Mouse (Mus musculus): Measurements from ENCODE around the gene Il17c. TPM values are rescaled to one million over a fixed set of nuclear protein-coding genes. Genes with fewer than 3 reads are reported as not detected.

Il17c gene
- polyA plus RNA-seq, 1 experiment, result not detected

DNA sequence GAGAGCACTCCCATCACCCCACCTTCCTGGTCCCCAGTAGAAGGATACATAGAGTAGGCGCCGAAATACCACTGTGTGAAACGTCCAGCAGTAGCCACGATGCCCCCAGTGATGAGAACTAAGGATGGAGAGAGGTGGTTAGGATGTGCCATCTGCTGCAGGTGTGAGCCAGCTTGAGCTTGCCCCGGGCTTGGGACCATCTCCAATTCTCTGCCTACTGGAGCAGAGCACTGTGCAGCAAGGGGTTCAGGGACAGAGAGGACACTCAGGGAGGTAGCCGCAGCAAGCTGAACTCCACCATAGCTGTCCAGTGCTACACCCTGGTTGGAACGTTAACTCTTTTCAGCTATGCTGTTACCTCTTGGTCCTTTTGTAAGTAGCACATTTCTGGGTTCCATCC, 5.8 kb downstream of the Il17c start:
- TF ChIP-seq TAL1 (IDR thresholded peaks at IDR 0.05; ENCODE audit: low read length), result no peak
- TF ChIP-seq GATA1 (IDR thresholded peaks at IDR 0.05; ENCODE audit: low read length), result no peak
- peaks cover 9% of the 10 kb centered on the region for H3K4me1 ChIP-seq (ENCODE audit: control insufficient read depth)
- H3K36me3 ChIP-seq (ENCODE audit: control insufficient read depth), result peaks cover 2% of the 10 kb centered on the region; the same call in 1 of the 2 replicates
- no peaks in the 10 kb centered on the region for H3K9me3 ChIP-seq (ENCODE audit: control insufficient read depth, low read length)
- H3K27me3 ChIP-seq (ENCODE audit: control insufficient read depth), result peaks cover 13% of the 10 kb centered on the region
- H3K4me3 ChIP-seq (replicated peaks), result no peak overlapping the region

DNA sequence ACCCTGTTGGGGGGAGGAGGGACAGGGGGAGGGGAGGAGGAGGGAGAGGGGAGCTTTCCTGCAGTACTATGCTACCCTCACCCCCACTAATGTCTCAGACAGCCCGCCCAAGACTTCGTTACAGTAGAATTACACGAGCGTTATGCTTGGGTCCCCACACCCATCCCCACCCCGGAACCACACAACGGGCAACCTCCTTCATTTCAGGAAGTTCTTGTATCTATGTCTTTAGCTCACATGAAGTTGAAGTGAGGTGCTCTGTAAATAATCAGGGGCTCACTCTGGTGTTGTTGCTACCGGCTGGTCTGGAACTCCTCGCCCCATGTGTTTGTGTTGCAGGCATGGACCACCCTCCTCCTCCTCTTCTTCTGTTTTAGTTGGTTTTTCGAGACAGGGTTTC, 6.3 kb downstream of the Il17c start:
- peaks cover 14% of the 10 kb centered on the region for H3K4me1 ChIP-seq (ENCODE audit: control insufficient read depth)
- TF ChIP-seq GATA1 (IDR thresholded peaks at IDR 0.05; ENCODE audit: low read length) (no peak), TAL1 (IDR thresholded peaks at IDR 0.05; ENCODE audit: low read length) (no peak)
- H3K9me3 ChIP-seq (ENCODE audit: control insufficient read depth, low read length), result no peaks in the 10 kb centered on the region
- peaks cover 18% of the 10 kb centered on the region for H3K27me3 ChIP-seq (ENCODE audit: control insufficient read depth)
- H3K36me3 ChIP-seq (ENCODE audit: control insufficient read depth), result peaks cover 2% of the 10 kb centered on the region; the same call in 1 of the 2 replicates
- H3K4me3 ChIP-seq (replicated peaks), result no peak overlapping the region

DNA sequence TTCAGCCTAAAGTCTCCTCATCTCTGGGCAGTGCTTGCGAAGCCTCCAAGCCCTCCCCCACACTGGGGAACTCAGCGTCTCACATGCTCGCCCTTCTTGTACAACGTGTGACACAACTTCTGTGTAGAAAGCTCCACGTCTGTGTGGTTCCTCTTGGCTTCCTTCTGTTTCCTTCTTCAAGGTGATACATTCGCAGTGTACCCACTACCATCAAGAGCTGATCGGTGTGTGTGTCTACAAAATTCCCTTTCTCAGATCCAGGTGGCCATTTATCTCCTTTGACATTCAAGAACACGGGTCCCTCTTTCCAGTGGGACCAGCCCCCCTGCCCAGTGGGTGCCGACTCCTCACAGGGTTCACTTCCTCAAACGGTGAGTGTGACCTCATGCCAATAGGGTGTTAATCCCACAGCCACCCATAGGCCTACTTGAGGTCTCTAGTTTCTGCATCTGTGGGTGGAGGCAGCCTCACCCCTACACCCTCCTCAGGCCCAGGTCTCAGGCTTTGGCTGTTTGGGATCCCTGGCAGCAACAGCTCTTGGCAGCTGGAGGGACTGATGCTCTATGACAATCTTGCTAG, 8.3 kb downstream of the Il17c start:
- no peak for TF ChIP-seq TAL1 (IDR thresholded peaks at IDR 0.05; ENCODE audit: low read length)
- TF ChIP-seq GATA1 (IDR thresholded peaks at IDR 0.05; ENCODE audit: low read length), result no peak
- H3K36me3 ChIP-seq (ENCODE audit: control insufficient read depth), result peaks cover 12% of the 10 kb centered on the region; the same call in 1 of the 2 replicates
- H3K9me3 ChIP-seq (ENCODE audit: control insufficient read depth, low read length), result no peaks in the 10 kb centered on the region
- H3K4me3 ChIP-seq (replicated peaks), result no peak overlapping the region
- peaks cover 20% of the 10 kb centered on the region for H3K27me3 ChIP-seq (ENCODE audit: control insufficient read depth)
- H3K4me1 ChIP-seq (ENCODE audit: control insufficient read depth), result peaks cover 20% of the 10 kb centered on the region

DNA sequence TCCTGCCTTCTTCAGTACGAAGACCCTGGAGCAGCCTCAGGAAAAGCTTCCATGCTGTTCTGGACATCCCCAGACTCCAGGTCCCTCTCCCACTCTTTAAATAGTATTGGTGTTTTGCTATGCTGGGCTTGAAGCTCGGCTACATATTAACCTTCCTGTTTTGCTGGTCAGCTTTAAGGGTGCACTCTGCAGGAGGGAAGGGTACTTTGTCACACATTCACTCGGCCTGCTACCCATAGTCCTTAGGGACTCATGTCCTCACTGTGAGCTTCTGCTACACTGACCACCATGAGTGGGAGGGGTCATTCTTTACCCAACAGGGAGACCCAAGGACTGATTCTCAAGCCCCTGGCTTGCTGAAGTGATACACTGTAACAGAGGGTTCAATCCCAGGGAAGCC, 8.8 kb downstream of the Il17c start:
- Histone ChIP-seq H3K9me3 (ENCODE audit: control insufficient read depth, low read length) (peaks cover 5% of the 10 kb centered on the region), H3K36me3 (ENCODE audit: control insufficient read depth) (peaks cover 12% of the 10 kb centered on the region; the same call in 1 of the 2 replicates), H3K4me1 (ENCODE audit: control insufficient read depth) (peaks cover 20% of the 10 kb centered on the region)

DNA sequence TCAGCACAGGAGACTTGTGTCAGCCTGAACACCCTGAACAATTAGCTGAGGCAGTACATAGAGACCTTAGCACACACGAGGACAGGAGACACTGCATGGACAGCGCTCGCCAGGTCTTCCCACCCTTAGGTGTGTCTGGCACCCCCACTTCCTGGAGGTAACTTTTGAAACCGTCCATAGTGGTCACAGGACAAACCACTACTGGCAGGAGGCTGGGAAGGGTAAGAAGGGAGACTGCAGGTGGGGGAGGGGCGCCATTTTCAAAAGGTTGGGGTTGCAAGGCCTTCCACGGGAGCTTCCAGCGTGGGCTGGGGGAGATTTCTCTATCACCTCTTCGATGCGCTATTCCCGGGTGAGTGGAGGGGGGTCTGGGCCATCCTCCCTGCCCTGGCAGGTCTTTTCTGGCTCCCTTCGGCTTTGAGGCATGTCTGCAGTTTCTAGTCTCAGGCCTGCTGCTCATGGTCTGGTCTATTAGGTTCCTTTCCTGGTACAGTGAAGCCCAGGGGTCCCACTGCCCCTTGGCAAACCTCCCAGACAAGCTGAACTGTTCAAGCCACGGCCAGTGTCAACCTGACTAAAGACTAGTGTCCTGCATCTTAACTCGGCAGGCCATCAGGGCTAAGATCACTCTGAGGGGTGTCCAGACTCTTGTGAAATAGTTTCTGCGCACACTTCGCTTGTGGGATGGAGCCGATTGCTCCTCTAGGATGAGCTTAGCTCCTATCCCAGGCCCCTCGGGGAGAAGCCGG, 10.0 kb downstream of the Il17c start:
- H3K4me3 ChIP-seq (replicated peaks), result peak overlapping the region; percentile 60
- H3K4me1 ChIP-seq (ENCODE audit: control insufficient read depth), result peaks cover 20% of the 10 kb centered on the region
- peaks cover 20% of the 10 kb centered on the region for H3K27me3 ChIP-seq (ENCODE audit: control insufficient read depth)
- no peak for TF ChIP-seq GATA1 (IDR thresholded peaks at IDR 0.05; ENCODE audit: low read length)
- TF ChIP-seq TAL1 (IDR thresholded peaks at IDR 0.05; ENCODE audit: low read length), result no peak
- peaks cover 20% of the 10 kb centered on the region for H3K36me3 ChIP-seq (ENCODE audit: control insufficient read depth)
- peaks cover 5% of the 10 kb centered on the region for H3K9me3 ChIP-seq (ENCODE audit: control insufficient read depth, low read length)

More for the DNA sequence above, 8.8 kb downstream of the Il17c start:
- H3K27me3 ChIP-seq (ENCODE audit: control insufficient read depth), result peaks cover 20% of the 10 kb centered on the region
- TF ChIP-seq GATA1 (IDR thresholded peaks at IDR 0.05; ENCODE audit: low read length), result no peak
- TF ChIP-seq TAL1 (IDR thresholded peaks at IDR 0.05; ENCODE audit: low read length), result no peak
- no peak overlapping the region for H3K4me3 ChIP-seq (replicated peaks)

DNA sequence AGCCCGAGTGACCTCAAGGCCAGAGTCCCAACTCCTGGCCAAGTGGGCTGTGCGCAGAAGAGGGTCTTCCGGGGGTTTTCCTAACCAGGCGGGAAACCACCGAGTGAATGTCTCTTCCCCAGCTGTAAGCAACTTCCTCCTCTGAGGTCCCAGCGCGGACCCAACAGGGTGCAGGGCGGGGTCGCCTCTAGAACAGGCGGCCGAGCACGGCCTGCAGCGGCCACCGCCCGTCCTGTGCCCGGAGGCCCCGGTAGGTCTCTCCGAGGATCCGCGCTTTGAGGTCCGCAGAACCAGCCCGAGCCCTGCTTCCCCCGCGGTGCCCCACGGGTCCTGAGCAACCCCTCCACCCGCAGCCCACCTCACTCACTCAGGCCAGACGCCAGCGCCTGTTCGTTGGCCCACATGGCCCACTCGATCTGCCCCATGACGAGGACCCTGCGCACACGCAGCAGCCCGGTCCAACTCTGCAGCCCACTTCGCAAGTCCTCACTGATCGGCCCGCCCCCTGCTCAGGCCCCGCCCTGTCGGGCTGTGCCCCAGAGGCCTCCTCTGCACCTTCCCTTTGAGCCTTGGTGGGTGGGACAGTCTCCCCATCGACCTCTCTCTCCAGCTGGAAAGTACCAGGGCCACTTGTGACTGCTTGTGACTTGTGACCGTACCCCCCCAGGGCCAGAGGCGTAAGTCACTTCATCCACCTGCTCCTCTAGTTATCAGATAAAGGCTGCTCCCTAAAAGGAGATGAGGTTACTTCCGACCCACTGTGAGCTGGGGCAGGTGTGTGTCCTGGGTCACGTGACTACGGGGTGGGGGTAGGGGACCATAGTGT, 10.8 kb downstream of the Il17c start, which contains the start of gene Cyba:
TSS of gene Cyba (minus strand) at position 488 of the 826 bp plus-strand sequence.
- Histone ChIP-seq H3K4me3 (replicated peaks) (peak within 1 kb of the TSS; percentile 60), H3K36me3 (ENCODE audit: control insufficient read depth) (peaks cover 24% of the 10 kb centered on the region), H3K4me1 (ENCODE audit: control insufficient read depth) (peaks cover 22% of the 10 kb centered on the region), H3K9me3 (ENCODE audit: control insufficient read depth, low read length) (peaks cover 5% of the 10 kb centered on the region), H3K27me3 (ENCODE audit: control insufficient read depth) (peaks cover 20% of the 10 kb centered on the region)
- no peak for TF ChIP-seq GATA1 (IDR thresholded peaks at IDR 0.05; ENCODE audit: low read length)
- no peak for TF ChIP-seq TAL1 (IDR thresholded peaks at IDR 0.05; ENCODE audit: low read length)

DNA sequence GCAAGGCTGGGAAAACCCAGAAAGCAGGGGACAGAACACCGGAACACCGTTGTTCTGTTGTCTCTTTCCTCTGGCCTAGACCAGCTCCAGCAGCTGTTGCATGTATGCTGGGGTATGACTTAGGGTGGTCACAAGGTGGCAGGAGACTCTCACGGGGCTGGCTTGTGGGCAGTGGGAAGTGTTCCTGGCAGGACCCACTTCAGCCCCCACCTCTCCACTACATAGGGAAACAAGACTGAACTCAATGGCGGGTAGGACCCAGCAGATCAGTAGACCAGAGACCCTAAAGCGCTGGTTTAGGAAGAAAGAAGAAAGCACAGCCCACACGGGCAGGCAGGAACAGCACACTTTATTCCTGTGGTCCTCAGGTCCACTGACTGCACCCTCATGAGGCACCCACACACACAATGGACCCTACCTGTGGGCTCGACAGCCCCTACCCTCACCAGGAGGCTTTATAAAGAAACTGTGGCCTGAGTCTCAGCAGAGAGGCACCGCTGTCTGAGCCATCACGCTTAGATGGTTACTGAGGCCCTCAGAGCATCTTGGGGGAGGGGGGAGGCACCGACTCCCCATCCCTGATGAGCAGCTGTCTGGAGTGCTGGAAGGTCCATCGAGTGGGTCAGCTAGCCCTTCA, 11.6 kb downstream of the Il17c start:
- H3K36me3 ChIP-seq (ENCODE audit: control insufficient read depth), result peaks cover 28% of the 10 kb centered on the region
- peaks cover 5% of the 10 kb centered on the region for H3K9me3 ChIP-seq (ENCODE audit: control insufficient read depth, low read length)
- H3K27me3 ChIP-seq (ENCODE audit: control insufficient read depth), result peaks cover 20% of the 10 kb centered on the region
- no peak overlapping the region for H3K4me3 ChIP-seq (replicated peaks)
- no peak for TF ChIP-seq TAL1 (IDR thresholded peaks at IDR 0.05; ENCODE audit: low read length)
- TF ChIP-seq GATA1 (IDR thresholded peaks at IDR 0.05; ENCODE audit: low read length), result no peak
- H3K4me1 ChIP-seq (ENCODE audit: control insufficient read depth), result peaks cover 24% of the 10 kb centered on the region

DNA sequence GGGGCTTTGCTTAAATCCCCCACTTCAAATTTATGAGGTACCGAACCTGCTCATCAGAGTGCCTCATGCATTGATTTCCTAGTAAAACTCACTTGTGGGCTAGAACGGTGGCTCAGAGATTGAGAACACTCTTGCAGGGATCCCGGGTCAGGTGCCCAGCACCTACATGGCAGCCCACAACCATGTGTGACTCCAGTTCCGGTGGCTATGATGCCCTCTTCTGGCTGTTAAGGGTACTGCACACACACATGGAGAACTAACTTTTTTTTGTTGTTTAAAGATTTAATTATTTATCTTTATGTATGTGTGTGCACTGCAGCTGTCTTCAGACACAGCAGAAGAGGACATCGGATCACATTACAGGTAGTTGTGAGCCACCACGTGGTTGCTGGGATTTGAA, 13.6 kb downstream of the Il17c start:
- H3K27me3 ChIP-seq (ENCODE audit: control insufficient read depth), result peaks cover 20% of the 10 kb centered on the region
- H3K4me3 ChIP-seq (replicated peaks), result no peak overlapping the region
- peaks cover 9% of the 10 kb centered on the region for H3K9me3 ChIP-seq (ENCODE audit: control insufficient read depth, low read length)
- peaks cover 28% of the 10 kb centered on the region for H3K4me1 ChIP-seq (ENCODE audit: control insufficient read depth)
- no peak for TF ChIP-seq GATA1 (IDR thresholded peaks at IDR 0.05; ENCODE audit: low read length)
- no peak for TF ChIP-seq TAL1 (IDR thresholded peaks at IDR 0.05; ENCODE audit: low read length)
- H3K36me3 ChIP-seq (ENCODE audit: control insufficient read depth), result peaks cover 43% of the 10 kb centered on the region
